Mouse (Mus musculus) CH12.LX (cell line): ENCODE data around the gene Agmo. TPM values are rescaled to one million over a fixed set of nuclear protein-coding genes. Genes with fewer than 3 reads are reported as not detected.
A peak's percentile ranks its signal among the peaks of the same experiment; 100 is the strongest.

Experiments
- DNase-seq: peaks from one replicate; pipeline ENCODE4 v3.0.0-alpha.2; 2013; ENCODE audit errors: extremely low read depth
- H3K27ac ChIP-seq: 2 replicates; pipeline ENCODE4 v1.5.1; 2012; ENCODE audit warnings: low read depth, mild to moderate bottlenecking, control low read depth, moderate library complexity; ENCODE audit not compliant: insufficient read depth
- H3K27me3 ChIP-seq: replicated peaks from 2 replicates; pipeline ENCODE3; 2012; ENCODE audit warnings: inconsistent platforms
- H3K36me3 ChIP-seq, 2 experiments: replicated peaks in 1 of 2; 2 replicates each; pipeline versions ENCODE3 to v1.6.1; 2012; ENCODE audit warnings: inconsistent platforms in 1 of 2, low read length in 1 of 2, mild to moderate bottlenecking in 1 of 2, mixed read lengths in 1 of 2, moderate library complexity in 1 of 2; ENCODE audit not compliant: control insufficient read depth in 1 of 2, insufficient read depth in 1 of 2
- H3K4me1 ChIP-seq, 2 experiments: 2 replicates each; pipeline ENCODE4 v1.6.1; 2012; ENCODE audit warnings: inconsistent platforms in 1 of 2, moderate library complexity in 1 of 2; ENCODE audit not compliant: insufficient read depth in 2 of 2, control insufficient read depth in 1 of 2
- H3K4me2 ChIP-seq: 2 replicates; pipeline ENCODE4 v1.6.1; 2012; ENCODE audit warnings: low read depth, mild to moderate bottlenecking, control low read depth; ENCODE audit not compliant: poor library complexity, insufficient read depth, severe bottlenecking
- H3K4me3 ChIP-seq, 3 experiments: fragments of 150-350 bp in 1 of 3; sonication (generic) in 1 of 3; replicated peaks in 1 of 3; 2 replicates each; pipeline versions ENCODE3 to v1.5.1; 2011 to 2012; ENCODE audit warnings: low read depth in 2 of 3, low read length in 2 of 3, mild to moderate bottlenecking in 2 of 3, moderate library complexity in 2 of 3, control low read depth in 1 of 3, improper control_type of control experiment in 1 of 3, inconsistent platforms in 1 of 3, mixed read lengths in 1 of 3; ENCODE audit not compliant: poor library complexity in 1 of 3
- H3K79me2 ChIP-seq: replicated peaks from 2 replicates; pipeline ENCODE4 v1.6.1; 2012; ENCODE audit warnings: mild to moderate bottlenecking, moderate library complexity; ENCODE audit not compliant: control insufficient read depth, poor library complexity, insufficient read depth, severe bottlenecking; ENCODE audit errors: extremely low read depth
- H3K9ac ChIP-seq: 2 replicates; pipeline ENCODE4 v1.6.1; 2012; ENCODE audit warnings: low read depth, mild to moderate bottlenecking, control low read depth, moderate library complexity; ENCODE audit not compliant: insufficient read depth
- H3K9me3 ChIP-seq: replicated peaks from 2 replicates; pipeline ENCODE3; 2012; ENCODE audit warnings: low read length, inconsistent platforms, mixed read lengths
- BHLHE40 ChIP-seq: IDR thresholded peaks from 2 replicates; pipeline ENCODE4 v1.6.1; 2011; ENCODE audit warnings: mild to moderate bottlenecking, low read depth, low read length, improper control_type of control experiment
- CHD1 ChIP-seq: IDR thresholded peaks from 2 replicates; pipeline ENCODE4 v1.6.1; 2012; ENCODE audit warnings: low read depth, low read length, improper control_type of control experiment, inconsistent platforms
- CTCF ChIP-seq, 2 experiments: IDR thresholded peaks in 1 of 2; conservative IDR thresholded peaks in 1 of 2; 2 replicates each; pipeline ENCODE4 v1.5.1; 2011 to 2012; ENCODE audit warnings: low read depth in 2 of 2, low read length in 2 of 2, improper control_type of control experiment in 1 of 2, inconsistent platforms in 1 of 2, mild to moderate bottlenecking in 1 of 2, moderate library complexity in 1 of 2
- EP300 ChIP-seq: IDR thresholded peaks from 2 replicates; pipeline ENCODE4 v1.6.1; 2011; ENCODE audit warnings: low read length, improper control_type of control experiment
- JUN ChIP-seq: IDR thresholded peaks from 2 replicates; pipeline ENCODE4 v1.6.1; 2011; ENCODE audit warnings: low read depth, mild to moderate bottlenecking, low read length, improper control_type of control experiment, moderate library complexity; ENCODE audit not compliant: insufficient read depth
- MAZ ChIP-seq: IDR thresholded peaks from 2 replicates; pipeline ENCODE4 v1.6.1; 2012; ENCODE audit warnings: low read depth, mild to moderate bottlenecking, inconsistent platforms, low read length, improper control_type of control experiment, moderate library complexity
- MEF2A ChIP-seq: IDR thresholded peaks from 2 replicates; pipeline ENCODE4 v1.6.1; 2014; ENCODE audit warnings: low read depth, mild to moderate bottlenecking, inconsistent platforms, low read length, improper control_type of control experiment, borderline replicate concordance
- MXI1 ChIP-seq: IDR thresholded peaks from 2 replicates; pipeline ENCODE4 v1.6.1; 2011; ENCODE audit warnings: mild to moderate bottlenecking, low read depth, low read length, improper control_type of control experiment
- NRF1 ChIP-seq: IDR thresholded peaks from 2 replicates; pipeline ENCODE4 v1.6.1; 2014; ENCODE audit warnings: low read depth, mild to moderate bottlenecking, inconsistent platforms, low read length, improper control_type of control experiment, moderate library complexity
- POLR2A ChIP-seq: IDR thresholded peaks from 2 replicates; pipeline ENCODE4 v1.6.1; 2011; ENCODE audit warnings: low read depth, mild to moderate bottlenecking, improper control_type of control experiment, low read length
- RAD21 ChIP-seq: IDR thresholded peaks from 2 replicates; pipeline ENCODE4 v1.6.1; 2011; ENCODE audit warnings: low read depth, mild to moderate bottlenecking, low read length, improper control_type of control experiment, moderate library complexity
- SMC3 ChIP-seq: IDR thresholded peaks from 2 replicates; pipeline ENCODE4 v1.6.1; 2011; ENCODE audit warnings: low read depth, low read length, improper control_type of control experiment
- TBP ChIP-seq: conservative IDR thresholded peaks from 2 replicates; pipeline ENCODE4 v1.6.1; 2011; ENCODE audit warnings: low read depth, low read length, improper control_type of control experiment
- UBTF ChIP-seq: IDR thresholded peaks from 2 replicates; pipeline ENCODE4 v1.6.1; 2012; ENCODE audit warnings: low read depth, mild to moderate bottlenecking, inconsistent platforms, low read length, improper control_type of control experiment, moderate library complexity
- USF1 ChIP-seq: IDR thresholded peaks from 2 replicates; pipeline ENCODE4 v1.6.1; 2014; ENCODE audit warnings: low read depth, mild to moderate bottlenecking, inconsistent platforms, low read length, improper control_type of control experiment
- ZMIZ1 ChIP-seq: IDR thresholded peaks from 2 replicates; pipeline ENCODE4 v1.6.1; 2012; ENCODE audit warnings: low read depth, mild to moderate bottlenecking, inconsistent platforms, low read length, improper control_type of control experiment
- dilution Hi-C: fragments of 300-500 bp; cut with MboI; formaldehyde crosslinking; loops from 2 replicates; pipeline ENCODE4 v1.14.3; 2020; ENCODE audit warnings: low sequenced_read_pairs; ENCODE audit not compliant: extremely low pct_unique_long_range_greater_than_20kb, extremely low pct_ligation_motif_present
- in situ Hi-C: fragments of 300-500 bp; cut with MboI; formaldehyde crosslinking; loops from 3 replicates; pipeline ENCODE4 v1.14.3; 2019; ENCODE audit warnings: low sequenced_read_pairs, low pct_ligation_motif_present, low pct_unique_long_range_greater_than_20kb, mixed read lengths
- polyA plus RNA-seq: library from polyadenylated mRNA; unstranded; fragments of >175 nt; gene quantifications from 2 replicates; pipeline ENCODE4 v1.2.1, GENCODE M21; 2012; ENCODE audit warnings: low read depth; ENCODE audit not compliant: insufficient read length
- total RNA-seq, 2 experiments: library from RNA; depleted of rRNA; stranded (reverse); fragments of 300-350 nt in 1 of 2; fragments of >200 nt in 1 of 2; gene quantifications; 2 replicates each; pipeline ENCODE4 v1.2.3; 2012 to 2014

Agmo gene
- total and polyA plus RNA-seq, 3 experiments, result 0.21 to 0.89 (median 0.61) TPM

GRCm38 (mm10) chr12:37445255-37445654 is 203.8 kb downstream of the Agmo start:
- H3K79me2 ChIP-seq, result no peaks in the 10 kb centered on the region
- in situ Hi-C loops (no loop called here), dilution Hi-C loops (no loop called here)
- no peak overlapping the region for H3K9ac ChIP-seq
- H3K4me1 ChIP-seq, result no peaks in the 10 kb centered on the region
- DNase-seq, result no peak
- H3K4me2 ChIP-seq, result no peak overlapping the region
- H3K36me3 ChIP-seq, result no peaks in the 10 kb centered on the region
- no peaks in the 10 kb centered on the region for H3K9me3 ChIP-seq
- no peaks in the 10 kb centered on the region for H3K27me3 ChIP-seq
- TF ChIP-seq POLR2A (no peak), MAZ (no peak), EP300 (no peak), CTCF (conservative IDR thresholded peaks at IDR 0.05 in 1 of 2, IDR thresholded peaks at IDR 0.05 in 1 of 2; ENCODE audit: low read depth in 2 of 2, low read length in 2 of 2) (no peak), MEF2A (no peak)
- H3K4me3 ChIP-seq, result no peak overlapping the region
- H3K27ac ChIP-seq, result no peak overlapping the region

DNA sequence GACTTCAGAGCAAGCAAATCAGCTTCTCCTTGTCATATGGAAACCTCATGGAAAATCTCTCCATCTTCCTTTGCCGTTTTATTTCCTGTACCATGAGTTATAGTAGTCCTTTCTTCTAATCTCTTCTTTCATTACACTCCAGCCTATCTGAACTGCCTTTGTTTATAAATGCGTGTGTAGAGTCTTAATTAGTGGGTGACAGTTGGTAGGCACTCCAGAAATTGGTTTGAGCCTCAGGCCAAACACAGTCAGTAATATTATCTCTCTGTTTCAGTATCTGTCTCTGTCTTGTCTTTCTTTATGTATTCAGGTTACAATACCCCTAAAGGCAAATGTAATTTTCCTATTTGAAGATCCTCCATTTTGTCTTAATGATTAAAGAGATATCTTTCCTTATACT is 208.2 kb downstream of the Agmo start:
- Histone ChIP-seq H3K4me3 (no peak overlapping the region), H3K79me2 (no peaks in the 10 kb centered on the region), H3K27me3 (no peaks in the 10 kb centered on the region), H3K4me1 (no peaks in the 10 kb centered on the region), H3K4me2 (no peak overlapping the region), H3K27ac (no peak overlapping the region), H3K9me3 (no peaks in the 10 kb centered on the region), H3K9ac (no peak overlapping the region), H3K36me3 (no peaks in the 10 kb centered on the region)
- DNase-seq, result no peak
- in situ Hi-C loops, result no loop called here
- TF ChIP-seq USF1, result no peak
- no peak for TF ChIP-seq MEF2A
- TF ChIP-seq JUN, result no peak
- no peak for TF ChIP-seq CHD1
- no peak for TF ChIP-seq ZMIZ1
- TF ChIP-seq UBTF, result no peak
- TF ChIP-seq NRF1, result no peak
- TF ChIP-seq TBP, result no peak
- dilution Hi-C loops, result no loop called here

DNA sequence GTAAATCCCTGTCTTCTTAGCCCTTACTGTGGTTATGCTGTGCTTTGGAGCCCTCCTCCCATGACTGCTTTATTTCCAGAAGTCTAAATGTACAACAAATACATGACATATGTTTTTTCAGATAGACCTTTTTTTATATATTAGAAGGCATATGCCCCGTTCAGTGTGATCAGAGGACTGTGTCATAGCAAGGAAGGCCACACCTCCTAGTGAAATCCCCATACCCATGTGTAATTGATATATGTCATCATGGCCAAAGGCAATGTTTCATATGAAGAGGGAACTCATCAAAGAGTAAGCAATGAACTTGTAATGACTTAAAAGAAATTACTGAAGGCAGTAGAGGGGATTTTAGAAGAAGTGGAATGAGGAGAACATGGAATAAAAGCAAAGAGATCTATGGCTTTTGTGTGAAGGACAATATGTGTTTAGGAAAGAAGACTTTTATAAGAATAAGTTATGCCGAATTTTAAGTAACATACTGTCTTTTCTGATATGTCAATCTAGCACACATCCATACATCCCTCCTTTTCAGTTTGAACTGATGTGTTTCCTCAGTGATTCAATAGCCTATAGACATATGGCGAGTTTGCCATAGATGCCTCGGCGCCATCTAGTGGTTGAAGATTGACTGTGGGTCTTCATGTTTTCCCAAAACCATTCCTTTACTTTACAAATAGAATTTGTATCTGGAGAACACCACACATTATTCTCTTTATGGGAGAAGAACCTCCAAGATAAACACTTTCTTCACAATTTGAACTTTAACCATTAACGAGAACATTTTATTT is 209.1 kb downstream of the Agmo start:
- TF ChIP-seq BHLHE40 (no peak), CTCF (conservative IDR thresholded peaks at IDR 0.05 in 1 of 2, IDR thresholded peaks at IDR 0.05 in 1 of 2; ENCODE audit: low read depth in 2 of 2, low read length in 2 of 2) (peak; percentile 48 to 71; a peak in 3 of 4 replicates), SMC3 (peak; percentile 73), MXI1 (no peak), RAD21 (peak; percentile 63)
- dilution Hi-C loops, result no loop called here
- Histone ChIP-seq H3K79me2 (no peaks in the 10 kb centered on the region), H3K9ac (no peak overlapping the region), H3K36me3 (no peaks in the 10 kb centered on the region), H3K4me2 (no peak overlapping the region), H3K27ac (no peak overlapping the region), H3K27me3 (no peaks in the 10 kb centered on the region), H3K9me3 (no peaks in the 10 kb centered on the region), H3K4me3 (no peak overlapping the region), H3K4me1 (no peaks in the 10 kb centered on the region)
- in situ Hi-C loops, result no loop called here
- peak; percentile 46 for DNase-seq
